Mouse (Mus musculus) heart, embryonic 13.5 days (tissue): Measurements from ENCODE around the gene Cdk5. TPM values are rescaled to one million over a fixed set of nuclear protein-coding genes. Genes with fewer than 3 reads are reported as not detected.

ENCODE experiments used
- ATAC-seq: fragments of 200-750 bp; cut with Nextera tagmentation; 2 replicates; pipeline ENCODE4 v1.8.0; 2017; ENCODE audit warnings: moderate TSS enrichment; ENCODE audit not compliant: insufficient number of reproducible peaks, low FRiP score, low TSS enrichment; ENCODE audit errors: extremely low read depth
- H3K27ac ChIP-seq: fragments of 300-500 bp; sonication (generic); replicated peaks from 2 replicates; pipeline ENCODE4 v1.5.1; 2015; ENCODE audit warnings: moderate library complexity, mild to moderate bottlenecking, inconsistent platforms
- H3K27me3 ChIP-seq: fragments of 300-500 bp; sonication (generic); replicated peaks from 2 replicates; pipeline ENCODE4 v1.6.1; 2015; ENCODE audit warnings: mild to moderate bottlenecking, inconsistent platforms
- H3K36me3 ChIP-seq: fragments of 300-500 bp; sonication (generic); 2 replicates; pipeline ENCODE4 v1.6.1; 2015; ENCODE audit warnings: mild to moderate bottlenecking, inconsistent platforms
- H3K4me1 ChIP-seq: fragments of 300-500 bp; sonication (generic); 2 replicates; pipeline ENCODE4 v1.6.1; 2015; ENCODE audit warnings: inconsistent platforms
- H3K4me2 ChIP-seq: fragments of 300-500 bp; sonication (generic); 2 replicates; pipeline ENCODE4 v1.6.1; 2015; ENCODE audit warnings: inconsistent platforms, mild to moderate bottlenecking, moderate library complexity
- H3K4me3 ChIP-seq: fragments of 300-500 bp; sonication (generic); 2 replicates; pipeline ENCODE4 v1.5.1; 2015; ENCODE audit warnings: moderate library complexity, mild to moderate bottlenecking, inconsistent platforms
- H3K9ac ChIP-seq: fragments of 300-500 bp; sonication (generic); 2 replicates; pipeline ENCODE4 v1.6.1; 2015; ENCODE audit warnings: inconsistent platforms, mild to moderate bottlenecking, moderate library complexity
- H3K9me3 ChIP-seq: fragments of 300-500 bp; sonication (generic); 2 replicates; pipeline ENCODE4 v1.6.1; 2016; ENCODE audit warnings: inconsistent platforms
- WGBS: fragments of 180-500 bp; shearing (Covaris S2); methylation state at CpG from one replicate; pipeline ENCODE4 v1.1.7; 2015; ENCODE audit warnings: mixed read lengths; 5-methylcytosine and 5-hydroxymethylcytosine counted together
- polyA plus RNA-seq: library from polyadenylated mRNA; unstranded; fragments of >200 nt; fragmentation: Nextera tagmentation; extraction: Ambion mirVana; gene quantifications from 2 replicates; pipeline ENCODE4 v1.2.1, GENCODE M21; 2015

Gene Cdk5
- polyA plus RNA-seq, 1 experiment from 2014 or later = 25.8 TPM

DNA sequence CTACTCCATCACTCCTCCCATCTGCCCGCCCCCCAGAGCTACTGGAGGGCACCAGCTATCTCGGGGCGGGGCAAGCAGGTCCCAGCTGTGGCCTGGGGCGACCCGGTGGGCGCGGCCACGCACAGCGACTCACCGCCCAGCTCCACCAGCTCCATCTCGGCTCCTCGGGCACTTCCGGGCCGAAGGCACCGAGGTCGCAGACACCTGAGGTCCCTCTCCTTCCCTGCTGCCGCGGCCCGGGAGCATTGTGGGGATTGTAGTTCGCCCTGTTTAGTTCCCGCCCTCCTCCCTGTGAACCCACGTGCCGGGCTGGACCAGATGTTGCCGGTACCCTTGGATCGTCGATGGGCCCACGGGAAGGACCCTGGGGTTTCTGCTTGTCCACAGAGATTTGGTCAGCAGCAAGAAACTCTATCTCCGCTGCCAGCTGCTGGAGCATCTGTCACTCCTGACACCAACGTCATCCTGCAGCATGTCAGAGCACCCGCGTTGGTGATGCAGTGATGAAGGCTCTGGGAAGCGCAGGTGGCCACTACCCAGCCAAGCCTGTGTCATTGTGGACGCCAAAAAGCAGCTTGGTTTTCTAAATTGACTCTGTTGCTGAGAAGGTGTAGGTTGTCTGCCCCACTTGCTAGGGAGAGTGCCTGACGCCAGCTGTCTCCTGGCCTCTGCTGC, 24.4 kb upstream of the Cdk5 start, which contains the start of gene Tmub1:
TSS of gene Tmub1 (minus strand) at position 231 of the 675 bp plus-strand sequence.
- Histone ChIP-seq H3K9ac (peak within 1 kb of the TSS; percentile 80), H3K4me3 (peak within 1 kb of the TSS; percentile 74), H3K27me3 (peaks cover 5% of the 10 kb centered on the region; the same call in 1 of the 2 replicates), H3K4me1 (peaks cover 42% of the 10 kb centered on the region), H3K36me3 (peaks cover 11% of the 10 kb centered on the region), H3K4me2 (peak within 1 kb of the TSS; percentile 82), H3K27ac (peak within 1 kb of the TSS; percentile 61), H3K9me3 (no peaks in the 10 kb centered on the region)
- 2% methylated on average over 34 of the region's 34 CpGs for WGBS
- ATAC-seq = peak; percentile 30

GRCm38 (mm10) chr5:24446630-24447029, 23.3 kb upstream of the Cdk5 start:
- H3K4me1 ChIP-seq = peaks cover 41% of the 10 kb centered on the region
- no peaks in the 10 kb centered on the region for H3K9me3 ChIP-seq
- H3K27me3 ChIP-seq = peaks cover 5% of the 10 kb centered on the region; the same call in 1 of the 2 replicates
- H3K9ac ChIP-seq = no peak overlapping the region
- H3K4me2 ChIP-seq = peak overlapping the region; percentile 82
- peaks cover 23% of the 10 kb centered on the region for H3K36me3 ChIP-seq
- WGBS = 80% methylated on average over 7 of the region's 7 CpGs
- no peak overlapping the region for H3K27ac ChIP-seq
- ATAC-seq = no peak
- H3K4me3 ChIP-seq = peak overlapping the region; percentile 74

DNA sequence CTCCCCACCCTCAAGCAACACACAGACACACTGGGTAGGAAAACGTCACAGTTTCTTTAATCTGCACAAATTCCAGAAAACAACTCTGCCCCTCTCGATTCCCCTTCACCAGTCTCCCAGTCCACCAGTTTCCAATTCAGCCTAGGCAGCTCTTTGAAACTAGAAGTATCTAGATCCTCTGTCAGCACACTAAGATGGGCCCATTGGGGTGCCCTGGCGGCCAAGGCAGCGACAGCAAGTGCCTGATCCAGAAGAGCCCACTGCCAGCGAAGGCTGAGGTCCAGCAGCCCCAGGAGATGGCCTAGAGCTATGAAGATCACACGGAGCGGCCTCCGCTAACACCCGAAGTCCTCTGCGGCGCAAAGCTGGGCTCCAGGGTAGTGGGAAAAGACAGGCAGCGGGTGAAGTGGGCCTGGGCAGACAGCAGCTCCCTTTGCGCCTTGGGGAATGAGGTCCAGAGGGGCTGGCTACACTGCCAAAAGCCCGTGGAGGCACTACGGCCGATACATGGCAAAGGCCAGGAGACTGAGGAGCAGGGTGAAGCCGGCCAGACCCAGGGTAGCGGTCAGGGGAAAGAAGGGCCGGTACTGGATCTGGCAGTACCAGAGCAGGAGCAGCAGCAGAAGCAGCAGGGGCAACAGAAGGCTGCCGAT, 22.2 kb upstream of the Cdk5 start:
- H3K4me2 ChIP-seq = peak overlapping the region; percentile 89
- H3K4me1 ChIP-seq = peaks cover 34% of the 10 kb centered on the region
- H3K27me3 ChIP-seq = peaks cover 5% of the 10 kb centered on the region; the same call in 1 of the 2 replicates
- H3K4me3 ChIP-seq = peak overlapping the region; percentile 93
- no peak for ATAC-seq
- WGBS = 49% methylated on average over 20 of the region's 20 CpGs
- peak overlapping the region; percentile 96 for H3K27ac ChIP-seq
- H3K36me3 ChIP-seq = peaks cover 33% of the 10 kb centered on the region
- no peaks in the 10 kb centered on the region for H3K9me3 ChIP-seq
- peak overlapping the region; percentile 99 for H3K9ac ChIP-seq

DNA sequence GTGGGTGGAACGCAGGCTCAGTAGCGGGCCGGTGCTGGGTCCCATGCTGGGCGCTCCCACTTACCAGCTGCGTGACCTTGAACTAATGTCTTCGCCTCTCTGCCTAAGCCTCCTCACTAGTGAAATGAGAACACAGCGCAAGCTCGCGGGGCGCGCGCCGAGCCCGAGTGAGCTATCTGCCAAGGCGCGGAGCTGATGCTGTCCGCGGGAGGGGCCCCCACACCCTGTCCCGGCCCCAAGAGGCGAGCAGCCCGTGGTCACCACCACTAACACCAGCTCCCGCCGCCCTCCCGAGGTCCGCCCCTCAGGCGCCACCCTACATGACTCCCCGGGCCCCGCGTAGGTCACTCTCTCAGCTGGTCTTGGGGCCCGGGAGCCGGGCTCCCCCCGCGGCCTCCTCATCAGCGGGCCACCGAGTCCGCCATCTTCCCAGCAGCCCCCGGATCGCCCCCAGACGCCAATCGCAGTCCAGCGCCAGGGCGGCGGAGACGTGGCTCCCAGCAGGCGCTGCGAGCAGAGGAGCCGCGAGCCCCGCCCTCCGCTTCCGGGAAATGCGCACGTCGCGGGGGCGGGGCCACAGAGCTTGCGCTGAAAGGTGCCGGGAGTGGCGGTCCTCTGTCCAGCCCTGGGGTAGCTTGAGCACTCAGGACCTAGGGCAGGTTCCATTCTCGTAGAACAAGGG, 21.6 kb upstream of the Cdk5 start, which contains the start of gene Fastk:
TSS of gene Fastk (minus strand) at position 542 of the 682 bp plus-strand sequence.
- Histone ChIP-seq H3K27me3 (peaks cover 5% of the 10 kb centered on the region; the same call in 1 of the 2 replicates), H3K9me3 (no peaks in the 10 kb centered on the region), H3K4me3 (peak within 1 kb of the TSS; percentile 93), H3K27ac (peak within 1 kb of the TSS; percentile 96), H3K4me2 (peak within 1 kb of the TSS; percentile 89), H3K4me1 (peaks cover 34% of the 10 kb centered on the region), H3K9ac (peak within 1 kb of the TSS; percentile 99), H3K36me3 (peaks cover 40% of the 10 kb centered on the region)
- WGBS = under 1% methylated on average over 59 of the region's 60 CpGs
- ATAC-seq = peak; percentile 73

- Histone ChIP-seq H3K4me2 (peak overlapping the region; percentile 89), H3K27me3 (0 out of 2 replicates have a peak, but pooled peaks cover 5% of the 10 kb centered on the region), H3K36me3 (peaks cover 50% of the 10 kb centered on the region), H3K9ac (peak overlapping the region; percentile 99), H3K4me1 (peaks cover 34% of the 10 kb centered on the region), H3K27ac (peak overlapping the region; percentile 96; the same call in 1 of the 2 replicates), H3K9me3 (no peaks in the 10 kb centered on the region), H3K4me3 (peak overlapping the region; percentile 93)
- 77% methylated on average over 12 of the region's 12 CpGs for WGBS
- ATAC-seq = no peak
Measured at GRCm38 (mm10) chr5:24443927-24444326, 20.6 kb upstream of the Cdk5 start.

DNA sequence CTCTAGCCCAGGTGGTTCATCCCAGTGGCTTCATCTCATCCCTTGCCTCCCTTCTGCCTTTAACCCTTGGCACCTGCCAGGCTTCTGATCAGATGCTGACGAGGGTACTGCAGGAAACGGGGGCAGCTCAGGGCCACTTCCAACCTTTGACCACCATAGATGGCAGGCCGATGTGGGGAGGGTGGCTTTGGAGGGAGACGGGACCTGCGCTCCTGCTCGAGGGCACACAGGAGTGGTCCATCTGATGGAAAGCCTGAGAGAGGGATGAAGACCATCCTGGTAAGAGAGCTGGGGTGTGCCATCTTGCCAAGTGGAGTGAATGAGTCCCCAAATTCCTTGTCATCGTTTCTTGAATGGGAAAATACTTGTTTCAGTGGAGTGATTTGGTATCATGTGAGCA, 19.9 kb upstream of the Cdk5 start:
- peaks cover 56% of the 10 kb centered on the region for H3K36me3 ChIP-seq
- no peaks in the 10 kb centered on the region for H3K27me3 ChIP-seq
- no peak overlapping the region for H3K27ac ChIP-seq
- peaks cover 33% of the 10 kb centered on the region for H3K4me1 ChIP-seq
- H3K9ac ChIP-seq = no peak overlapping the region
- 0 out of 2 replicates have a peak overlapping the region, but pooled peaks have one; percentile 93 for H3K4me3 ChIP-seq
- no peaks in the 10 kb centered on the region for H3K9me3 ChIP-seq
- WGBS = 86% methylated on average over 7 of the region's 7 CpGs
- H3K4me2 ChIP-seq = peak overlapping the region; percentile 89; the same call in 1 of the 2 replicates
- ATAC-seq = no peak

- H3K9me3 ChIP-seq = no peaks in the 10 kb centered on the region
- no peak overlapping the region for H3K9ac ChIP-seq
- H3K4me3 ChIP-seq = no peak overlapping the region
- peaks cover 66% of the 10 kb centered on the region for H3K36me3 ChIP-seq
- no peak for ATAC-seq
- 78% methylated on average over 9 of the region's 9 CpGs for WGBS
- peaks cover 24% of the 10 kb centered on the region for H3K4me1 ChIP-seq
- H3K27ac ChIP-seq = no peak overlapping the region
- no peak overlapping the region for H3K4me2 ChIP-seq
- H3K27me3 ChIP-seq = no peaks in the 10 kb centered on the region
Measured at GRCm38 (mm10) chr5:24442029-24442428, 18.7 kb upstream of the Cdk5 start.

GRCm38 (mm10) chr5:24441187-24441586, 17.9 kb upstream of the Cdk5 start:
- H3K36me3 ChIP-seq = peaks cover 74% of the 10 kb centered on the region
- 91% methylated on average over 8 of the region's 8 CpGs for WGBS
- H3K9me3 ChIP-seq = no peaks in the 10 kb centered on the region
- ATAC-seq = no peak
- H3K4me3 ChIP-seq = no peak overlapping the region
- no peak overlapping the region for H3K27ac ChIP-seq
- peaks cover 20% of the 10 kb centered on the region for H3K4me1 ChIP-seq
- H3K27me3 ChIP-seq = no peaks in the 10 kb centered on the region
- no peak overlapping the region for H3K4me2 ChIP-seq
- no peak overlapping the region for H3K9ac ChIP-seq

GRCm38 (mm10) chr5:24433993-24434392, 10.7 kb upstream of the Cdk5 start:
- Histone ChIP-seq H3K27me3 (no peaks in the 10 kb centered on the region), H3K27ac (peak overlapping the region; percentile 53; the same call in 1 of the 2 replicates), H3K36me3 (peaks cover 96% of the 10 kb centered on the region), H3K9me3 (no peaks in the 10 kb centered on the region), H3K4me1 (peaks cover 16% of the 10 kb centered on the region), H3K9ac (peak overlapping the region; percentile 19; the same call in 1 of the 2 replicates), H3K4me3 (no peak overlapping the region), H3K4me2 (no peak overlapping the region)
- 84% methylated on average over 8 of the region's 8 CpGs for WGBS
- no peak for ATAC-seq

GRCm38 (mm10) chr5:24428596-24428995, 5.3 kb upstream of the Cdk5 start:
- Histone ChIP-seq H3K4me3 (0 out of 2 replicates have a peak overlapping the region, but pooled peaks have one; percentile 3), H3K36me3 (peaks cover 45% of the 10 kb centered on the region), H3K9ac (peak overlapping the region; percentile 91), H3K27ac (0 out of 2 replicates have a peak overlapping the region, but pooled peaks have one; percentile 5), H3K9me3 (no peaks in the 10 kb centered on the region), H3K4me1 (peaks cover 54% of the 10 kb centered on the region), H3K4me2 (peak overlapping the region; percentile 96), H3K27me3 (no peaks in the 10 kb centered on the region)
- ATAC-seq = no peak
- 21% methylated on average over 9 of the region's 9 CpGs for WGBS

- Histone ChIP-seq H3K4me1 (peaks cover 49% of the 10 kb centered on the region), H3K27ac (0 out of 2 replicates have a peak overlapping the region, but pooled peaks have one; percentile 5), H3K9me3 (no peaks in the 10 kb centered on the region), H3K9ac (peak overlapping the region; percentile 91), H3K27me3 (no peaks in the 10 kb centered on the region), H3K36me3 (peaks cover 39% of the 10 kb centered on the region), H3K4me3 (0 out of 2 replicates have a peak overlapping the region, but pooled peaks have one; percentile 3), H3K4me2 (peak overlapping the region; percentile 96)
- ATAC-seq = no peak
- WGBS = 14% methylated on average over 15 of the region's 15 CpGs
Measured at GRCm38 (mm10) chr5:24427981-24428402, 4.7 kb upstream of the Cdk5 start.
